Mouse (Mus musculus): ENCODE results near the gene Pnpla3. TPM values are rescaled to one million over a fixed set of nuclear protein-coding genes. Genes with fewer than 3 reads are reported as not detected.

Gene Pnpla3
- polyA plus RNA-seq, 1 experiment from 2014 or later, result 5.1 TPM

GRCm38 (mm10) chr15:84212031-84212755 lies 44.6 kb downstream of the Pnpla3 start:
- no peak overlapping the region for H3K27ac ChIP-seq (ENCODE audit: low read length)
- H3K9me3 ChIP-seq (ENCODE audit: control insufficient read depth, low read length), result no peaks in the 10 kb centered on the region
- peaks cover 13% of the 10 kb centered on the region for H3K4me1 ChIP-seq (replicated peaks; ENCODE audit: control insufficient read depth, insufficient read depth, low read length)
- H3K4me3 ChIP-seq (replicated peaks; ENCODE audit: low read length), result no peak overlapping the region
- H3K4me2 ChIP-seq (ENCODE audit: low read length), result no peak overlapping the region
- peaks cover 16% of the 10 kb centered on the region for H3K36me3 ChIP-seq (ENCODE audit: control insufficient read depth, insufficient read depth)
- 38% methylated on average over 6 of the region's 6 CpGs for WGBS
- H3K27me3 ChIP-seq (replicated peaks; ENCODE audit: control insufficient read depth, insufficient read depth, low read length), result no peaks in the 10 kb centered on the region
- H3K9ac ChIP-seq (replicated peaks; ENCODE audit: low read depth, low read length), result no peak overlapping the region
- peak; percentile 56 for ATAC-seq

GRCm38 (mm10) chr15:84212756-84213105 lies 45.1 kb downstream of the Pnpla3 start:
- Histone ChIP-seq H3K9ac (replicated peaks; ENCODE audit: low read depth, low read length) (no peak overlapping the region), H3K27ac (ENCODE audit: low read length) (no peak overlapping the region), H3K4me2 (ENCODE audit: low read length) (no peak overlapping the region), H3K9me3 (ENCODE audit: control insufficient read depth, low read length) (no peaks in the 10 kb centered on the region), H3K4me3 (replicated peaks; ENCODE audit: low read length) (no peak overlapping the region), H3K27me3 (replicated peaks; ENCODE audit: control insufficient read depth, insufficient read depth, low read length) (no peaks in the 10 kb centered on the region), H3K36me3 (ENCODE audit: control insufficient read depth, insufficient read depth) (peaks cover 15% of the 10 kb centered on the region), H3K4me1 (replicated peaks; ENCODE audit: control insufficient read depth, insufficient read depth, low read length) (peaks cover 13% of the 10 kb centered on the region)
- no peak for ATAC-seq
- 90% methylated on average over 2 of the region's 2 CpGs for WGBS

GRCm38 (mm10) chr15:84213162-84213739 lies 45.6 kb downstream of the Pnpla3 start:
- no peak overlapping the region for H3K27ac ChIP-seq (ENCODE audit: low read length)
- no peaks in the 10 kb centered on the region for H3K27me3 ChIP-seq (replicated peaks; ENCODE audit: control insufficient read depth, insufficient read depth, low read length)
- H3K9me3 ChIP-seq (ENCODE audit: control insufficient read depth, low read length), result no peaks in the 10 kb centered on the region
- no peak overlapping the region for H3K4me3 ChIP-seq (replicated peaks; ENCODE audit: low read length)
- WGBS, result 86% methylated on average over 6 of the region's 6 CpGs
- H3K4me1 ChIP-seq (replicated peaks; ENCODE audit: control insufficient read depth, insufficient read depth, low read length), result peaks cover 17% of the 10 kb centered on the region
- no peak overlapping the region for H3K9ac ChIP-seq (replicated peaks; ENCODE audit: low read depth, low read length)
- peaks cover 12% of the 10 kb centered on the region for H3K36me3 ChIP-seq (ENCODE audit: control insufficient read depth, insufficient read depth)
- H3K4me2 ChIP-seq (ENCODE audit: low read length), result no peak overlapping the region
- no peak for ATAC-seq

GRCm38 (mm10) chr15:84214476-84214875 lies 46.8 kb downstream of the Pnpla3 start:
- H3K9ac ChIP-seq (replicated peaks; ENCODE audit: low read depth, low read length), result no peak overlapping the region
- 96% methylated on average over 7 of the region's 7 CpGs for WGBS

GRCm38 (mm10) chr15:84215273-84215672 lies 47.6 kb downstream of the Pnpla3 start:
- no peak for ATAC-seq
- Histone ChIP-seq H3K4me3 (replicated peaks; ENCODE audit: low read length) (no peak overlapping the region), H3K9ac (replicated peaks; ENCODE audit: low read depth, low read length) (no peak overlapping the region), H3K27ac (ENCODE audit: low read length) (no peak overlapping the region), H3K27me3 (replicated peaks; ENCODE audit: control insufficient read depth, insufficient read depth, low read length) (no peaks in the 10 kb centered on the region), H3K36me3 (ENCODE audit: control insufficient read depth, insufficient read depth) (peaks cover 6% of the 10 kb centered on the region), H3K4me2 (ENCODE audit: low read length) (no peak overlapping the region), H3K9me3 (ENCODE audit: control insufficient read depth, low read length) (no peaks in the 10 kb centered on the region), H3K4me1 (replicated peaks; ENCODE audit: control insufficient read depth, insufficient read depth, low read length) (peaks cover 25% of the 10 kb centered on the region)
- WGBS, result 81% methylated on average over 2 of the region's 2 CpGs

More at GRCm38 (mm10) chr15:84214476-84214875, 46.8 kb downstream of the Pnpla3 start:
- Histone ChIP-seq H3K36me3 (ENCODE audit: control insufficient read depth, insufficient read depth) (peaks cover 6% of the 10 kb centered on the region), H3K4me3 (replicated peaks; ENCODE audit: low read length) (no peak overlapping the region), H3K27ac (ENCODE audit: low read length) (no peak overlapping the region), H3K4me2 (ENCODE audit: low read length) (no peak overlapping the region), H3K9me3 (ENCODE audit: control insufficient read depth, low read length) (no peaks in the 10 kb centered on the region), H3K4me1 (replicated peaks; ENCODE audit: control insufficient read depth, insufficient read depth, low read length) (peaks cover 25% of the 10 kb centered on the region), H3K27me3 (replicated peaks; ENCODE audit: control insufficient read depth, insufficient read depth, low read length) (no peaks in the 10 kb centered on the region)
- no peak for ATAC-seq

- peaks cover 25% of the 10 kb centered on the region for H3K4me1 ChIP-seq (replicated peaks; ENCODE audit: control insufficient read depth, insufficient read depth, low read length)
- ATAC-seq, result no peak
- H3K9me3 ChIP-seq (ENCODE audit: control insufficient read depth, low read length), result no peaks in the 10 kb centered on the region
- no peak overlapping the region for H3K27ac ChIP-seq (ENCODE audit: low read length)
- H3K9ac ChIP-seq (replicated peaks; ENCODE audit: low read depth, low read length), result no peak overlapping the region
- peaks cover 4% of the 10 kb centered on the region for H3K36me3 ChIP-seq (ENCODE audit: control insufficient read depth, insufficient read depth)
- no peak overlapping the region for H3K4me2 ChIP-seq (ENCODE audit: low read length)
- no peak overlapping the region for H3K4me3 ChIP-seq (replicated peaks; ENCODE audit: low read length)
- no peaks in the 10 kb centered on the region for H3K27me3 ChIP-seq (replicated peaks; ENCODE audit: control insufficient read depth, insufficient read depth, low read length)
Observed at GRCm38 (mm10) chr15:84216026-84216425, 48.4 kb downstream of the Pnpla3 start.

GRCm38 (mm10) chr15:84216461-84217084 lies 48.9 kb downstream of the Pnpla3 start:
- peaks cover 25% of the 10 kb centered on the region for H3K4me1 ChIP-seq (replicated peaks; ENCODE audit: control insufficient read depth, insufficient read depth, low read length)
- no peaks in the 10 kb centered on the region for H3K27me3 ChIP-seq (replicated peaks; ENCODE audit: control insufficient read depth, insufficient read depth, low read length)
- no peaks in the 10 kb centered on the region; the same call in 1 of the 2 replicates for H3K36me3 ChIP-seq (ENCODE audit: control insufficient read depth, insufficient read depth)
- H3K4me3 ChIP-seq (replicated peaks; ENCODE audit: low read length), result no peak overlapping the region
- no peak for ATAC-seq
- H3K9ac ChIP-seq (replicated peaks; ENCODE audit: low read depth, low read length), result no peak overlapping the region
- 54% methylated on average over 7 of the region's 7 CpGs for WGBS
- H3K27ac ChIP-seq (ENCODE audit: low read length), result no peak overlapping the region
- H3K9me3 ChIP-seq (ENCODE audit: control insufficient read depth, low read length), result no peaks in the 10 kb centered on the region
- H3K4me2 ChIP-seq (ENCODE audit: low read length), result no peak overlapping the region

- WGBS, result 27% methylated on average over 23 of the region's 23 CpGs
- Histone ChIP-seq H3K27me3 (replicated peaks; ENCODE audit: control insufficient read depth, insufficient read depth, low read length) (no peaks in the 10 kb centered on the region), H3K27ac (ENCODE audit: low read length) (peak overlapping the region; percentile 37; the same call in 1 of the 2 replicates), H3K9ac (replicated peaks; ENCODE audit: low read depth, low read length) (no peak overlapping the region), H3K36me3 (ENCODE audit: control insufficient read depth, insufficient read depth) (no peaks in the 10 kb centered on the region), H3K4me3 (replicated peaks; ENCODE audit: low read length) (no peak overlapping the region), H3K4me1 (replicated peaks; ENCODE audit: control insufficient read depth, insufficient read depth, low read length) (peaks cover 23% of the 10 kb centered on the region), H3K9me3 (ENCODE audit: control insufficient read depth, low read length) (no peaks in the 10 kb centered on the region), H3K4me2 (ENCODE audit: low read length) (no peak overlapping the region)
- ATAC-seq, result peak; percentile 37; the same call in 1 of the 2 replicates
Observed at GRCm38 (mm10) chr15:84217969-84218782, 50.5 kb downstream of the Pnpla3 start.

GRCm38 (mm10) chr15:84218783-84219271 lies 51.2 kb downstream of the Pnpla3 start:
- 45% methylated on average over 9 of the region's 9 CpGs for whole genome bisulfite sequencing
- Histone ChIP-seq H3K4me3 (replicated peaks; ENCODE audit: low read length) (no peak overlapping the region), H3K27ac (ENCODE audit: low read length) (peak overlapping the region; percentile 37; the same call in 1 of the 2 replicates), H3K4me1 (replicated peaks; ENCODE audit: control insufficient read depth, insufficient read depth, low read length) (peaks cover 26% of the 10 kb centered on the region), H3K4me2 (ENCODE audit: low read length) (no peak overlapping the region), H3K9ac (replicated peaks; ENCODE audit: low read depth, low read length) (0 out of 2 replicates have a peak overlapping the region, but pooled peaks have one; percentile 16), H3K27me3 (replicated peaks; ENCODE audit: control insufficient read depth, insufficient read depth, low read length) (no peaks in the 10 kb centered on the region), H3K9me3 (ENCODE audit: control insufficient read depth, low read length) (no peaks in the 10 kb centered on the region), H3K36me3 (ENCODE audit: control insufficient read depth, insufficient read depth) (no peaks in the 10 kb centered on the region)
- ATAC-seq, result no peak
